Mouse (Mus musculus) embryonic fibroblast, embryonic 13.5 days (primary cell): ENCODE results near the gene Gm20696.

Source experiments
- CTCF ChIP-seq: IDR thresholded peaks from 2 replicates; pipeline ENCODE4 v1.5.1; 2011; ENCODE audit warnings: mild to moderate bottlenecking, control low read depth, low read length, moderate library complexity, borderline replicate concordance; ENCODE audit not compliant: insufficient read depth
- POLR2A ChIP-seq: IDR thresholded peaks from 2 replicates; pipeline ENCODE4 v1.6.1; 2011; ENCODE audit warnings: low read depth, mild to moderate bottlenecking, control low read depth, low read length, moderate library complexity

- TF ChIP-seq CTCF, result no peak
- no peak for TF ChIP-seq POLR2A
Measured at GRCm38 (mm10) chr6:99523679-99524370, 142.8 kb downstream of the Gm20696 start.
